Mouse (Mus musculus) telencephalon, adult 2 months (tissue): ENCODE results near the gene Crabp2.

Source experiments
- DNase-seq: peaks from one replicate; pipeline ENCODE4 v3.0.0-alpha.2; 2011; ENCODE audit warnings: low read depth, low spot score

Gene Crabp2

GRCm38 (mm10) chr3:87927452-87927851, 21.0 kb upstream of the Crabp2 start:
- no peak for DNase-seq

- DNase-seq = no peak
Measured at GRCm38 (mm10) chr3:87929341-87930077, 19.0 kb upstream of the Crabp2 start.

- DNase-seq = peak; percentile 98
Measured at GRCm38 (mm10) chr3:87930078-87930795, 18.2 kb upstream of the Crabp2 start, which contains the start of the genes Isg20l2 and Rrnad1. TSS of gene Isg20l2 (plus strand) at chr3:87930314. TSS of gene Rrnad1 (minus strand) at chr3:87930717.

GRCm38 (mm10) chr3:87934026-87934425, 14.4 kb upstream of the Crabp2 start:
- DNase-seq = no peak

- no peak for DNase-seq
Measured at GRCm38 (mm10) chr3:87934501-87934900, 14.0 kb upstream of the Crabp2 start.

GRCm38 (mm10) chr3:87935201-87935600, 13.3 kb upstream of the Crabp2 start:
- DNase-seq = no peak

- DNase-seq = peak; percentile 52
Measured at GRCm38 (mm10) chr3:87935776-87936175, 12.7 kb upstream of the Crabp2 start.

GRCm38 (mm10) chr3:87940611-87941010, 7.9 kb upstream of the Crabp2 start:
- no peak for DNase-seq

- no peak for DNase-seq
Measured at GRCm38 (mm10) chr3:87942471-87942870, 6.0 kb upstream of the Crabp2 start.

- DNase-seq = no peak
Measured at GRCm38 (mm10) chr3:87943586-87943985, 4.9 kb upstream of the Crabp2 start.

GRCm38 (mm10) chr3:87944838-87945600, 3.4 kb upstream of the Crabp2 start:
- no peak for DNase-seq

GRCm38 (mm10) chr3:87945781-87946540, 2.5 kb upstream of the Crabp2 start:
- DNase-seq = no peak

GRCm38 (mm10) chr3:87946541-87946860, 2.0 kb upstream of the Crabp2 start:
- no peak for DNase-seq

GRCm38 (mm10) chr3:87947056-87947810, 1.2 kb upstream of the Crabp2 start:
- no peak for DNase-seq

- no peak for DNase-seq
Measured at GRCm38 (mm10) chr3:87947811-87948199, 661 bp upstream of the Crabp2 start.

- no peak for DNase-seq
Measured at GRCm38 (mm10) chr3:87949266-87949954, 944 bp downstream of the Crabp2 start.

GRCm38 (mm10) chr3:87949955-87950515, 1.6 kb downstream of the Crabp2 start:
- no peak for DNase-seq

- no peak for DNase-seq
Measured at GRCm38 (mm10) chr3:87951946-87952345, 3.5 kb downstream of the Crabp2 start.

- no peak for DNase-seq
Measured at GRCm38 (mm10) chr3:87952440-87952839, 4.0 kb downstream of the Crabp2 start.

- DNase-seq = no peak
Measured at GRCm38 (mm10) chr3:87958056-87958455, 9.6 kb downstream of the Crabp2 start.
